Mouse (Mus musculus): ENCODE measurements around the gene Rhov.

DNA sequence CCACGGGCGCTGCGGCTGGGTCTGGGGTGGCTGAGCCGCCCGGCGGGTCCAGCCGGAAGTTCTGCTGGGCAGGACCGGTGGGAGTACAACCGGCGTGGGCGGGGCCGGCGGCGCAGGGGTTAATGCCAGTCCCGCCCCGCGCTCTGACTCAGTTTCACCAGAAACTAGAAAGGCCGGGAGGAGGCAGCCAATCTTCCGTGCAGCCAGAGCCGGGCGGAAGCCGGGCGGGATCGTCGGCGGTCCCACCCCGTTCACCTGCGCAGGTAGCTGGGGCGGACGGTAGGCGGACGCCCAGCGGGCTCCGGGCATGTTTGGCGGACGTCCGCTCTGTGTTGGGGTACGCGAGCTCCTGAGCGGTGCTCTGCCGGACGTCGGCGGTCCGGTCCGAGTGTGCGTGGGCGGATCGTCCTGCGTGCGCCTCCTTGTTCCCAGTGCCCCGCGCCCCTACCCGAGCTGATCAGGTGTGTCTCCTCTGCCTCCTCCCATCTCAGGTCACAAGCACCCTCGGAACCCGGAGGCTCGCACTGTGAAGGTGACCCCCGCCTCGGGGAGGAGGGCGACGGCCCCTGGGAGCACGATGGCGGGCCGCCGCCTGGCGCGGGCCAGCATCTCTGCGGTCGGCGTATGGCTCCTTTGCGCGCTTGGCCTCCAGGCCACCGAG, 33.7 kb downstream of the Rhov start, which contains the start of gene Spint1:
- no peak for TF ChIP-seq CTCF (IDR thresholded peaks at IDR 0.05; ENCODE audit: low read depth)
- no peak for TF ChIP-seq EP300 (IDR thresholded peaks at IDR 0.05; ENCODE audit: low read depth)

All from heart, postnatal 0 days (tissue).